Mouse (Mus musculus) CH12.LX (cell line): ENCODE results near the gene Galc.

ENCODE experiments used
- CTCF ChIP-seq, 2 experiments: IDR thresholded peaks in 1 of 2; conservative IDR thresholded peaks in 1 of 2; 2 replicates each; pipeline ENCODE4 v1.5.1; 2011 to 2012; ENCODE audit warnings: low read depth in 2 of 2, low read length in 2 of 2, improper control_type of control experiment in 1 of 2, inconsistent platforms in 1 of 2, mild to moderate bottlenecking in 1 of 2, moderate library complexity in 1 of 2
- MAX ChIP-seq: IDR thresholded peaks from 2 replicates; pipeline ENCODE4 v1.6.1; 2011; ENCODE audit warnings: low read length, improper control_type of control experiment
- MYC ChIP-seq: IDR thresholded peaks from 2 replicates; pipeline ENCODE4 v1.6.1; 2011; ENCODE audit warnings: low read depth, mild to moderate bottlenecking, improper control_type of control experiment, low read length
- NRF1 ChIP-seq: IDR thresholded peaks from 2 replicates; pipeline ENCODE4 v1.6.1; 2014; ENCODE audit warnings: low read depth, mild to moderate bottlenecking, inconsistent platforms, low read length, improper control_type of control experiment, moderate library complexity
- POLR2A ChIP-seq: IDR thresholded peaks from 2 replicates; pipeline ENCODE4 v1.6.1; 2011; ENCODE audit warnings: low read depth, mild to moderate bottlenecking, improper control_type of control experiment, low read length
- POLR2AphosphoS2 ChIP-seq: IDR thresholded peaks from 2 replicates; pipeline ENCODE4 v1.6.1; 2011; ENCODE audit warnings: low read depth, low read length, improper control_type of control experiment
- UBTF ChIP-seq: IDR thresholded peaks from 2 replicates; pipeline ENCODE4 v1.6.1; 2012; ENCODE audit warnings: low read depth, mild to moderate bottlenecking, inconsistent platforms, low read length, improper control_type of control experiment, moderate library complexity

- TF ChIP-seq CTCF (conservative IDR thresholded peaks at IDR 0.05 in 1 of 2, IDR thresholded peaks at IDR 0.05 in 1 of 2; ENCODE audit: low read depth in 2 of 2, low read length in 2 of 2) (no peak), NRF1 (no peak), POLR2AphosphoS2 (no peak), POLR2A (no peak), MAX (no peak), UBTF (no peak), MYC (no peak)
These were observed 33.0 kb upstream of the Galc start for GRCm38 (mm10) chr12:98292278-98292677.
